Mouse (Mus musculus) CH12.LX (cell line): Measurements from ENCODE around the gene Atoh7. TPM values are rescaled to one million over a fixed set of nuclear protein-coding genes. Genes with fewer than 3 reads are reported as not detected.

ENCODE experiments used
- DNase-seq: peaks from one replicate; pipeline ENCODE4 v3.0.0-alpha.2; 2013; ENCODE audit errors: extremely low read depth
- H3K27ac ChIP-seq: 2 replicates; pipeline ENCODE4 v1.5.1; 2012; ENCODE audit warnings: low read depth, mild to moderate bottlenecking, control low read depth, moderate library complexity; ENCODE audit not compliant: insufficient read depth
- H3K27me3 ChIP-seq: replicated peaks from 2 replicates; pipeline ENCODE3; 2012; ENCODE audit warnings: inconsistent platforms
- H3K36me3 ChIP-seq, 2 experiments: replicated peaks in 1 of 2; 2 replicates each; pipeline versions ENCODE3 to v1.6.1; 2012; ENCODE audit warnings: inconsistent platforms in 1 of 2, low read length in 1 of 2, mild to moderate bottlenecking in 1 of 2, mixed read lengths in 1 of 2, moderate library complexity in 1 of 2; ENCODE audit not compliant: control insufficient read depth in 1 of 2, insufficient read depth in 1 of 2
- H3K4me1 ChIP-seq, 2 experiments: 2 replicates each; pipeline ENCODE4 v1.6.1; 2012; ENCODE audit warnings: inconsistent platforms in 1 of 2, moderate library complexity in 1 of 2; ENCODE audit not compliant: insufficient read depth in 2 of 2, control insufficient read depth in 1 of 2
- H3K4me2 ChIP-seq: 2 replicates; pipeline ENCODE4 v1.6.1; 2012; ENCODE audit warnings: low read depth, mild to moderate bottlenecking, control low read depth; ENCODE audit not compliant: poor library complexity, insufficient read depth, severe bottlenecking
- H3K4me3 ChIP-seq, 3 experiments: fragments of 150-350 bp in 1 of 3; sonication (generic) in 1 of 3; replicated peaks in 1 of 3; 2 replicates each; pipeline versions ENCODE3 to v1.5.1; 2011 to 2012; ENCODE audit warnings: low read depth in 2 of 3, low read length in 2 of 3, mild to moderate bottlenecking in 2 of 3, moderate library complexity in 2 of 3, control low read depth in 1 of 3, improper control_type of control experiment in 1 of 3, inconsistent platforms in 1 of 3, mixed read lengths in 1 of 3; ENCODE audit not compliant: poor library complexity in 1 of 3
- H3K79me2 ChIP-seq: replicated peaks from 2 replicates; pipeline ENCODE4 v1.6.1; 2012; ENCODE audit warnings: mild to moderate bottlenecking, moderate library complexity; ENCODE audit not compliant: control insufficient read depth, poor library complexity, insufficient read depth, severe bottlenecking; ENCODE audit errors: extremely low read depth
- H3K9ac ChIP-seq: 2 replicates; pipeline ENCODE4 v1.6.1; 2012; ENCODE audit warnings: low read depth, mild to moderate bottlenecking, control low read depth, moderate library complexity; ENCODE audit not compliant: insufficient read depth
- H3K9me3 ChIP-seq: replicated peaks from 2 replicates; pipeline ENCODE3; 2012; ENCODE audit warnings: low read length, inconsistent platforms, mixed read lengths
- BHLHE40 ChIP-seq: IDR thresholded peaks from 2 replicates; pipeline ENCODE4 v1.6.1; 2011; ENCODE audit warnings: mild to moderate bottlenecking, low read depth, low read length, improper control_type of control experiment
- E2F4 ChIP-seq: IDR thresholded peaks from 2 replicates; pipeline ENCODE4 v1.6.1; 2011; ENCODE audit warnings: low read depth, low read length, improper control_type of control experiment; ENCODE audit not compliant: insufficient replicate concordance
- ELF1 ChIP-seq: IDR thresholded peaks from 2 replicates; pipeline ENCODE4 v1.6.1; 2014; ENCODE audit warnings: low read depth, mild to moderate bottlenecking, inconsistent platforms, low read length, improper control_type of control experiment
- ETS1 ChIP-seq: conservative IDR thresholded peaks from 2 replicates; pipeline ENCODE4 v1.6.1; 2012; ENCODE audit warnings: low read depth, mild to moderate bottlenecking, inconsistent platforms, low read length, improper control_type of control experiment, moderate library complexity
- GABPA ChIP-seq: IDR thresholded peaks from 2 replicates; pipeline ENCODE4 v1.6.1; 2012; ENCODE audit warnings: low read depth, low read length, improper control_type of control experiment, inconsistent platforms; ENCODE audit not compliant: insufficient replicate concordance
- IRF4 ChIP-seq: IDR thresholded peaks from 2 replicates; pipeline ENCODE4 v1.6.1; 2014; ENCODE audit warnings: low read depth, mild to moderate bottlenecking, inconsistent platforms, low read length, improper control_type of control experiment
- KAT2A ChIP-seq: IDR thresholded peaks from 2 replicates; pipeline ENCODE4 v1.6.1; 2012; ENCODE audit warnings: low read length, improper control_type of control experiment, inconsistent platforms; ENCODE audit not compliant: insufficient replicate concordance
- MAFK ChIP-seq: IDR thresholded peaks from 2 replicates; pipeline ENCODE4 v1.6.1; 2011; ENCODE audit warnings: low read length, improper control_type of control experiment; ENCODE audit not compliant: insufficient replicate concordance
- MEF2A ChIP-seq: IDR thresholded peaks from 2 replicates; pipeline ENCODE4 v1.6.1; 2014; ENCODE audit warnings: low read depth, mild to moderate bottlenecking, inconsistent platforms, low read length, improper control_type of control experiment, borderline replicate concordance
- MXI1 ChIP-seq: IDR thresholded peaks from 2 replicates; pipeline ENCODE4 v1.6.1; 2011; ENCODE audit warnings: mild to moderate bottlenecking, low read depth, low read length, improper control_type of control experiment
- NELFE ChIP-seq: IDR thresholded peaks from 2 replicates; pipeline ENCODE4 v1.6.1; 2011; ENCODE audit warnings: low read depth, low read length, improper control_type of control experiment
- PAX5 ChIP-seq: IDR thresholded peaks from 2 replicates; pipeline ENCODE4 v1.6.1; 2012; ENCODE audit warnings: low read length, inconsistent platforms, mixed read lengths
- POLR2A ChIP-seq: IDR thresholded peaks from 2 replicates; pipeline ENCODE4 v1.6.1; 2011; ENCODE audit warnings: low read depth, mild to moderate bottlenecking, improper control_type of control experiment, low read length
- POLR2AphosphoS2 ChIP-seq: IDR thresholded peaks from 2 replicates; pipeline ENCODE4 v1.6.1; 2011; ENCODE audit warnings: low read depth, low read length, improper control_type of control experiment
- TBP ChIP-seq: conservative IDR thresholded peaks from 2 replicates; pipeline ENCODE4 v1.6.1; 2011; ENCODE audit warnings: low read depth, low read length, improper control_type of control experiment
- UBTF ChIP-seq: IDR thresholded peaks from 2 replicates; pipeline ENCODE4 v1.6.1; 2012; ENCODE audit warnings: low read depth, mild to moderate bottlenecking, inconsistent platforms, low read length, improper control_type of control experiment, moderate library complexity
- USF2 ChIP-seq: conservative IDR thresholded peaks from 2 replicates; pipeline ENCODE4 v1.6.1; 2011; ENCODE audit warnings: low read depth, low read length, improper control_type of control experiment
- ZMIZ1 ChIP-seq: IDR thresholded peaks from 2 replicates; pipeline ENCODE4 v1.6.1; 2012; ENCODE audit warnings: low read depth, mild to moderate bottlenecking, inconsistent platforms, low read length, improper control_type of control experiment
- ZNF384 ChIP-seq: IDR thresholded peaks from 2 replicates; pipeline ENCODE4 v1.6.1; 2012; ENCODE audit warnings: low read depth, low read length, improper control_type of control experiment, inconsistent platforms
- dilution Hi-C: fragments of 300-500 bp; cut with MboI; formaldehyde crosslinking; loops from 2 replicates; pipeline ENCODE4 v1.14.3; 2020; ENCODE audit warnings: low sequenced_read_pairs; ENCODE audit not compliant: extremely low pct_unique_long_range_greater_than_20kb, extremely low pct_ligation_motif_present
- in situ Hi-C: fragments of 300-500 bp; cut with MboI; formaldehyde crosslinking; loops from 3 replicates; pipeline ENCODE4 v1.14.3; 2019; ENCODE audit warnings: low sequenced_read_pairs, low pct_ligation_motif_present, low pct_unique_long_range_greater_than_20kb, mixed read lengths
- polyA plus RNA-seq: library from polyadenylated mRNA; unstranded; fragments of >175 nt; gene quantifications from 2 replicates; pipeline ENCODE4 v1.2.1, GENCODE M21; 2012; ENCODE audit warnings: low read depth; ENCODE audit not compliant: insufficient read length
- total RNA-seq, 2 experiments: library from RNA; depleted of rRNA; stranded (reverse); fragments of 300-350 nt in 1 of 2; fragments of >200 nt in 1 of 2; gene quantifications; 2 replicates each; pipeline ENCODE4 v1.2.3; 2012 to 2014

The Atoh7 gene
- total and polyA plus RNA-seq, 3 experiments = not detected

- Histone ChIP-seq H3K4me3 (no peak overlapping the region), H3K4me2 (no peak overlapping the region), H3K4me1 (no peaks in the 10 kb centered on the region), H3K79me2 (no peaks in the 10 kb centered on the region), H3K36me3 (no peaks in the 10 kb centered on the region), H3K27me3 (no peaks in the 10 kb centered on the region), H3K27ac (no peak overlapping the region), H3K9me3 (no peaks in the 10 kb centered on the region), H3K9ac (no peak overlapping the region)
- in situ Hi-C loops = no loop called here
- no peak for DNase-seq
- no peak for TF ChIP-seq MXI1
- TF ChIP-seq POLR2AphosphoS2 = no peak
- dilution Hi-C loops = no loop called here
Observed at GRCm38 (mm10) chr10:63132356-63132755, 32.9 kb downstream of the Atoh7 start.

- no peaks in the 10 kb centered on the region for H3K9me3 ChIP-seq
- no peak overlapping the region for H3K9ac ChIP-seq
- DNase-seq = no peak
- H3K79me2 ChIP-seq = no peaks in the 10 kb centered on the region
- TF ChIP-seq POLR2A (no peak), KAT2A (no peak), ZNF384 (no peak), UBTF (no peak), ELF1 (no peak), USF2 (no peak), PAX5 (no peak)
- H3K36me3 ChIP-seq = no peaks in the 10 kb centered on the region
- H3K27me3 ChIP-seq = no peaks in the 10 kb centered on the region
- H3K27ac ChIP-seq = no peak overlapping the region
- no peaks in the 10 kb centered on the region for H3K4me1 ChIP-seq
- dilution Hi-C loops = no loop called here
- no peak overlapping the region for H3K4me3 ChIP-seq
- in situ Hi-C loops = no loop called here
- no peak overlapping the region for H3K4me2 ChIP-seq
Observed at GRCm38 (mm10) chr10:63133326-63133725, 33.9 kb downstream of the Atoh7 start.

DNA sequence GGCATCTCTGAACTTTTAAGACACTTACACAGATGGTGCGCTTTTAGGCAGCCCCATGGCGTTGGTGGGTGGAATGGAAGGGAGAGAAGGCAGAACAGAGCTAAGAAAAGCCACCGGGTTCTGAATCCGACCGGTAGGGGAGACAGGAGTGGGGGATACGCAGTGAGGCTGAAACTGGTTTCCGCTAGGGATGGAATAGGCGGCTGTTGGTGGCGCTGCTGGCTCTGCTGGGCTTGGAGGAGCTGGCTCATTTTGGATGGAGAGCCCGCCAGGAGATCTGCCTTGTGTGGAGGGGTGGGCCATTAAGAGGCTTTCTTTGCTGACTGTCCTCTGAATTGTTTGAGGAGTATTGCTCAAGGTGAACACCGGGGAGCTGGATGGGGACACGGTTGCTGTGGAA, 36.2 kb downstream of the Atoh7 start:
- Histone ChIP-seq H3K4me2 (no peak overlapping the region), H3K27ac (no peak overlapping the region), H3K9ac (no peak overlapping the region), H3K79me2 (no peaks in the 10 kb centered on the region), H3K27me3 (no peaks in the 10 kb centered on the region), H3K4me1 (no peaks in the 10 kb centered on the region), H3K36me3 (no peaks in the 10 kb centered on the region), H3K9me3 (no peaks in the 10 kb centered on the region), H3K4me3 (no peak overlapping the region)
- dilution Hi-C loops (no loop called here), in situ Hi-C loops (no loop called here)
- DNase-seq = no peak
- TF ChIP-seq BHLHE40 (no peak), GABPA (no peak), MXI1 (no peak), ZMIZ1 (no peak), E2F4 (no peak), ETS1 (no peak), USF2 (no peak), MEF2A (no peak), MAFK (no peak), ZNF384 (no peak), POLR2A (no peak), TBP (no peak), IRF4 (no peak), NELFE (no peak)
